Mouse (Mus musculus): Measurements from ENCODE around the gene Map3k21. TPM values are rescaled to one million over a fixed set of nuclear protein-coding genes. Genes with fewer than 3 reads are reported as not detected.

Map3k21 gene
- total RNA-seq, 2 experiments from 2014 or later: 1.9 to 2.9 TPM

DNA sequence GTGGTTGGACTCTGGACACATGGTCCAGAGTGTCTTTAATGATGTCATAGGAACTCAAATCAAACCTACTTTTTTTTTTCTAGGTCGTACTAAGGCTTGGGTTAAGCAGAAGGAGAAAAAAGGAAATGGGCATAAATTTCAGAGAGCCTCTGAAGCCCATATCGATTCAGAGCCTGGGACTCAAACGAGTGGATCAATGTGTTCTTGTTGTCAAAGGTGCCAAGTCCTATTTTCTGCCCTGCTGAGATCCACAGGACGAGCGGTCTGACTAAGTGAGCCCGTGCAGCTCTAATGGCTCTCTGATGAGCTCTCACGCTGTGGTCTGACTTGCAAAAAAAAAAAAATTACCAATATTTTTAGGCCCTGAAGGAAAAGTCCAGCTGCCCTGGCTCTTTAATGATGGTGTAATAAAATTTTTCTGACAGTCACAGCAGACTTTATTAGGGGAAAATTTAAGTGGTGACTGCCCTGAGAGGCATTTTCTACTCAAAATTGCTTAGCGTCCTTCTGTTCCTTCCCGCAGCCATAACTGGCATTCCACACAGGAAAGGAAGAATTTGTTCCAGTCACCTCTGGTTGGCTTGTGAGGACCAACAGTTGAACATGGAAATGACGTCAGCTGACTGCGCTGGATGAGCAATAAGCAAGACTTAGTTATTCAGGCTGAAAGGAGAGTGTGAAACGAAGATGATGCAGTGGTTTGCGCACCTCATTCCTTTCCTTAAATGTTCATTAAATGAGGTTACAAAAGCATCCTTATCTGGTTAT, 47.2 kb downstream of the Map3k21 start:
- DNase-seq (ENCODE audit: low spot score in 2 of 2): no peak
- intact Hi-C loops (cut with DNase I): loop anchor here (10.0 kb wide), 1 partner anchor 257 kb away; no protein-coding TSS in a partner anchor

DNA sequence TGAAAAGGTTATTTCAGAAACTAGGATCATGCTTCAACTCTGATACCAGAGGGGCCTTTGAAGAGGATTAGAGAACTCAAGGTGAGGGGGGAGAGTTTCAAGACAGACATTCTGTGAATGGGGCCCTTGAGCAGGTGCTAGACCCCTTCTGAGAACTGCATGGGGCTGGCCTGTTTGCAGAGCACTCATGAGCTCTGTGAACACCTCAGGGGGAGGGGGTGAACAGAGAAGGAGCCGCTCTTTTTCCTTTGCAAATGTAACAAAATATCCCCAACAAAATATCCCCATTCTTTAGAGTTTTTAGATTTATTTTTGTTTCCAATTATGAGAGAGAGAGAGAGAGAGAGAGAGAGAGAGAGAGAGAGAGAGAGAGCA, 47.7 kb downstream of the Map3k21 start:
- DNase-seq (ENCODE audit: low spot score in 2 of 2): no peak
- intact Hi-C loops (cut with DNase I): loop anchor here (10.0 kb wide), 1 partner anchor 257 kb away; no protein-coding TSS in a partner anchor

DNA sequence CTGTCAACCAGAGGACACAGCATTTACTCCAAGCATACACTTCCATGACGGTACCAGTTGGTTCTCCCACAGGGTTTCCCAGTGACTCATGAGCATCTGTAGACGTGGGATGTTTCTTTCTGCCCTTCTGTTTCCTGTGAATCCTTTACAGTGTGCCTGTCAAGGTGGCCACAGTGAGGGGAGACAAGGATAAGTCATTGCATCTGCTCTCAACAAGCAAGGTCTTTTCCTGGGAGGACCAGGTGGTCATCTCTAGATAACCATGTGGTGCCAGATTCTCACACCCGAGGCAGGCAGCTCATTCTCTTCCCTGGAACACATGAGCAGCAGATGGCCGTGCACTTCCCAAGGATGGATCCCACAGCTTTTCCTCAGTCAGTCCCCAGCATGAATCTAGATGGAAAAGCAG, 49.1 kb downstream of the Map3k21 start:
- peak; percentile 79 to 84 for DNase-seq (ENCODE audit: low spot score in 2 of 2)
- intact Hi-C loops (cut with DNase I): loop anchor here (1.0 to 10.0 kb wide), 3 partner anchors 12 to 255 kb away; no protein-coding TSS in a partner anchor

DNA sequence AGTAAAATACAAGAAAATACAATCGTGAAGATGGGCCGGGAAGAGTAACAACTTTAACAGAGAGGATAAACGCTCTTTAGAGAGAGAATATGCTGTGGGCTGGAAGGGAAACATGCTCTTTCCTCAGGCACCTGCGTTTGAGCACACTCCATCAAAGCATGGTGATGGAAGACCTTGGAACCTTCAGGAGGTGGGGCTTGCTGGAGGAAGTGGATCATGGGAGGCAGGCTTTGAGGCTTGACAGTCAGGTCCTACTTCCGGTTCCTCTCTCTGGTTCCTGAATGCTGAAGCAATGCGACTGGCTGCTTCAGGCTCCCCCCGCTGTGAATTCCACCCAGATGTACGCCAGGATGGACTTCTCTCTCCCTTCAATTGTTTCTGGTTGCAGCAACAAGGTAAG, 49.8 kb downstream of the Map3k21 start:
- peak in 1 of 2 experiments; percentile 28 for DNase-seq (ENCODE audit: low spot score in 2 of 2)

DNA sequence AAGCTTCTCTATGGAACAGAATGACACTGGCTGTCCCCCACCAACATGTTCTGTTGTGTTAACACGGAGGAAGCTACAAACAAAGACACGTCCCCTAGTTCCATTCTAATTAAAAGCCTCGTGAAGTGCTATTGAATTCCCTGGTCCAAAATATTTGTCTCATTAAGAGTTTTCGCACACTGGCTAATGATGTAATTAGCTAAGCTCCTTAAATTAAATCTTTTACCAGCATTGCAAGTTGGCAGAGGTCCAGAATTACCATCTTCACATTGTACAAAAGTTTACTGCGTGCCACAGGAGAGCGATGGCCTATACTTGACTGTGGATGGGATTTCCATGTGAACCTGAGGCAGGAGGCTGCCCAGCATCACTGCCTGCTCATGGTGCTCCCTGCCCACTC, 51.5 kb downstream of the Map3k21 start:
- DNase-seq (ENCODE audit: low spot score in 2 of 2): no peak
- intact Hi-C loops (cut with DNase I): no loop called here

More for the DNA sequence above, 49.8 kb downstream of the Map3k21 start:
- intact Hi-C loops (cut with DNase I): no loop called here

DNA sequence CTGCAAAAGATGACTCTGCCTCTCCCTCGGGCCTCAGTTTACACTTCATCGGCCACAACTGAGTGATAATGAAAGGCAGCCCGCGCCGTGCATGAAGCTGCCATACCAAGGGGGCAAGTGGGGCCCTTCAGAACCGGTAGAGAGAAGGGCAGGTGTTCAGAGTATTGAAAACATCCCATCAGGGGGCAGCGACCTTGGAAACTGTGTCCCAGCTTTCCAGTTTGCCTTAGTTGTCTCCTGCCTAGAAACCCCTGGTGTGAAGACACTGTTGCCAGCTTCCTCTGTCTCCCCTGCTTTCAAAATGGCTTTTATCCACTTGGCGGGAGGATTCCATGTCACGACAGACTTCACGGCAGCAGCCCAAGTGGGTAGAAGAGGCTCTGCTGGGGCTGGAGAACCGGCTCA, 53.6 kb downstream of the Map3k21 start:
- peak; percentile 12 to 24 for DNase-seq (ENCODE audit: low spot score in 2 of 2)
- intact Hi-C loops (cut with DNase I): no loop called here

DNA sequence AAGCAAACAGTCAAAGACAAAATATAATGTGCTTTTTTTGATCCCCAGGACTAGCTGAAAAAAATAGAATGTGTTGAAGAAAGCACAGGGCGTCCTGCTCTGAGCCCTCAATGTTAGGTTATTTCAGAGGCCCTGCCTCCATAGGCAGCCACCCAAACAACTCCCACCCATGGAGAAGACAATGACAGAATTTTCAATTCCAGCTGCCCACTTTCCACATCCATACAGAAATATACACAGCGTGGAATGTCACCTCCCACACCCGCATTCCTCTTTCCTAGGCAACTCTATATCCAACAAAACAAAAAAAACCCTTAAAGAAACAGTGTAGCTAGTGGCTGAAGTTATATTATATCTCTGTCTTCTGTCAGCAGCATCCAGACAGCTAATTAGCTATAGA, 61.1 kb downstream of the Map3k21 start:
- intact Hi-C loops (cut with DNase I): loop anchor here (1.0 kb wide), 1 partner anchor 12 kb away; no protein-coding TSS in a partner anchor
- DNase-seq (ENCODE audit: low spot score in 2 of 2): peak; percentile 70 to 85

DNA sequence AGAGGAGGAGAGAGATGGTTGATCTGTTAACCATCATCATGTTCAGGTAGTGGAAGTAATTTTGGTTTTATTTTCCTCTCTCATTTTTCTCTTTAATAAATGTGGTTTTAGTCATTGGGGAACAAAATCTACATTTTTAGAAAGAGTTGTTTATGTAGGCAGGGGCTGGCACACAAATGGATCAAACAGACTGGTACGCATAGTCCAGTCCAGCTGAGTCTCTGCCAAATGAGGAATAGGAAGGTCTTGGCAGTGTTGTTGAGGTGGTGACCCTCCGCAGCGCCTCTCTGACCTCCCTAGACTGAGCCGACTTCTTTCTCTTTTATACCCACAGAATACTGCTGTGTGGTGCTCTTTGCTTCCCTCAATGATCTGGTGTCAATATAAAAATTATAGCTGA, 65.7 kb downstream of the Map3k21 start:
- DNase-seq (ENCODE audit: low spot score in 2 of 2): no peak
- intact Hi-C loops (cut with DNase I): no loop called here

DNA sequence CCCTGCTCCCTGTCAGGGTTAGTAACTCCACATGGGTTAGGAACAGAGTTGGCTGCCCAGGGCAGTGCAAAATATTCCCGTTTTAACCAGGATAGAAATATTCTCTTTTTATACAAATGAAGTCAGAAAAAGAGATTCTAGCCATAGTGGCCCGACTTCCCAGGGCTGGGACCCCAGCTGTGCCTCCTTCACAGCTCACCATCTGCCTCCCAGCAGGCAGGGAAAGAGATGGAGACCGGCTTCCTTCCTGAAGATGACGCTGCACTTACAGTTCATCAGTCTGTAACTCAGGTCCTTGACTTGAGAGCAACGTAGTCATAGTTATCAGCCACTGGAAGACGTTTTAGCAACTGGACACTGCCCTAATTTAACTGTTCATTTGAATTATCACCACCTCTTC, 70.6 kb downstream of the Map3k21 start:
- intact Hi-C loops (cut with DNase I): no loop called here
- no peak for DNase-seq (ENCODE audit: low spot score in 2 of 2)

DNA sequence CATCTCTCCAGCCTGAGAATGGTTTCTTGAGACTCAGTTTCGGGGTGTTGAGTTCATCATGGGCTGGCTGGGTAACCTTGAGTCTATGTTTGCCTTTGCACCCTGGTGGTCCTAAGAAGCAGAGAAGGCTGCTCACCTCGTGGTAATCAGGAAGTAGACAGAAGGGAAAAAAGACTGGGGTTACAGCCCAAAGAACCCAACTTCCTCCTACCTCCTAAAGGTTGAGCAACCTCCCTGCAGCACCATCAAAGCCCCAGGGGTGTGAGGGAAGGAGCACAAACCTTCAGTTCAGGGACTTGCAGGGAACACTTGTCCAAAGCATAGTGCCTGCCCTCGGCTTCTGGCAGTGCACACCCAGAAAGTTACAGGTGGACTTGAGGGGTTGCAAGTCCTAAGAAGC, 73.3 kb downstream of the Map3k21 start:
- DNase-seq (ENCODE audit: low spot score in 2 of 2): no peak
- intact Hi-C loops (cut with DNase I): no loop called here

DNA sequence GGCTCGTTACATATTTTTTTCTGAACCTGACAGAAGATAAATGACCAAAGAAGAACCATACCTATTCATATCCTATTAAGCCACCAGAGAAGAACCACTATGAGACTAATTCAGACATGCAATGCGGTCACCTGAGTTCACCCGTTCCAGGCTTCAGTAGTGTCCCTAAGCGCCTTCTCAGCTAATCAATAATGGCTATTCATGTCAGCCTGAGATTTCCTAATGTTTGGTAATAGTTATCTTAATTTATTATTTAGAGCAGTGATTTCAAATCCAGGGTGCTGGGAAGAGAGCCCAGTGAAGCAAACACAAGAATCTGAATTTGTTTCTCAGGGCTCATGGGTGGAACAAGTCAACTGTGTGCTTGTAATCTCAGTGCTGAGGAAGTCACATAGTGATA, 73.9 kb downstream of the Map3k21 start:
- no peak for DNase-seq (ENCODE audit: low spot score in 2 of 2)
- intact Hi-C loops (cut with DNase I): no loop called here

DNA sequence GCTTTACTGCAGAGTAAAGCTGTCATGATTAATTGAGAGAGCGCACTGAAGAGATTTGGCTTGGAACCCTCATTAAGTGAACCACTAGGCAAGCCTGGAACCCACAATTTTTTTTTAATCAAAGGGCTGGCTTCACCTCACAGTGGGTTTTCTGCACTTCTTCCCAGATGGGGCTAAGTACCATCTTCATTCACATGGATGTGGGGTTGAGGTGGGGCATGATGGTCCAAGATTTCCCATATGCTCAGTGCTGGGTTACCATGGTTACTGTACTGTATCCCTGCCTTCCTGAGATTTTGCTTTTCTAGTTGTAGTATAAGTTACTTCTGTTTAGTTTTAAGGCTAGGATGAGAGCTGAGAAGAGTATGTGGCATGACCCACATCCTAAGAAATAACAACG, 75.1 kb downstream of the Map3k21 start:
- intact Hi-C loops (cut with DNase I): no loop called here
- DNase-seq (ENCODE audit: low spot score in 2 of 2): no peak

DNA sequence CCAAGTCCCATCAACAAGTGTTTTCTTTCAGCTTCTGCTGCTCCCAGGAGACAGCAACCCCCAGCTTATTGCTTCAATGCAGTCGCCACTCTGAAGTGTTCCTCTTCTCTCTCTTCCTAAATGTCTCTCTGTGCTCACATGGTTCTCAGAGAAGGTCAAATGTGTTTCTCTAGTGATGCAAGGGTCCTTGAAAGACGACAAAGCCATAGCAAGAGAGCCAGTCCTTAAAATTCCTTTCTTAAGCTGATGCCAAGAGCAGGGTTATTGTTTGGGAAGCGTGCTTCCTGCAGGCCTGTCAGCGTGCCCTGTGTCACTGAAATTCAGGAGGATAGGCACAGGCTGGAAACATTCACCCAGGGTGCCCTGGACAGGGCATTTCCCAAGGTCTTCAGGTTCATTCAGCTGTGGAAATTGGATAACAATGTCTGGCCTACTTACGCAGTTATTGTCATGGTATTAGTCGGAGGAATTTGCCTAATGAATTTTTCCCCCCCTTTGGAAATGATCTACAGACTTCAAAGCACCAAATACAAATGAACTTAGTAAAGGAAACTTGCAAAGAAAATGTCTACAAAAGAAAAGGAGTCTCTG, 76.8 kb downstream of the Map3k21 start:
- no peak for DNase-seq (ENCODE audit: low spot score in 2 of 2)
- intact Hi-C loops (cut with DNase I): no loop called here

DNA sequence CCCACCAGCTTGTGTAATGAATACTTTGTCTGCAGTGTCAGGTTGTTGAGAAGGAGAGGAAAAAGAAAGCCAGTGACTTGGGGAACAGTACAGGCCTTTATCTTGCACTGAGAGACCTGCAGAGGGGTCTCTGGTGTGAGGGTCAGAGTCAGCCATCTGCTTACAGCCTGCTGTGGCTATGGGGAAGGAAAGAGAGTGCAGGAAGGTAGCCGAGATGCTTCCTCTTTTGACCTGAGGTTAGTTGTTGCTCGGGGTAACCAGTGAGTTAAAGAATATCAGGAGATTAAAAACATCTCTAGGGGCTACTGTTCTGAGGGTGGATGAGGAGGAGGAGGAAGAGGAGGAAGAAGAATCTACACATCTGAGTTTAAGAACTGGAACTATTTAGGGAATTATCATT, 77.7 kb downstream of the Map3k21 start:
- DNase-seq (ENCODE audit: low spot score in 2 of 2): no peak
- intact Hi-C loops (cut with DNase I): no loop called here

DNA sequence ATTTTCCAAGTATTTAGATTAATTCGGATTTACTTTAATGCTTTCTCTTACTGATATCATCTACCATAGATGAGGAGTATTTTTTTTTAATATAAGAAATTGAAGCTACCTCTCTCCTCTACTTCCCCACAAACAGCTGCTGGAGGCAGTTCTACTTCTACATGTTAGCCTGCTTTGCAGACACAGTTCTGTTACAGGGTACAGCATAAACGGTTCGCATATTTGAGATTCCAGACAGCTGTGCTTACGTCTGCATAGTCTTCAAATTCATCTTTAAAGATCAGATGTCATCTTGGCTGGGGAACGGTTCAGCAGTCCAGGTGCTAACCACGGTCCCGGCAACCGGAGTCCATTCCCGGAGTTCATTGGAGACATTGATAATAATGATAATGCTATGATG, 83.4 kb downstream of the Map3k21 start:
- intact Hi-C loops (cut with DNase I): no loop called here
- no peak for DNase-seq (ENCODE audit: low spot score in 2 of 2)

DNA sequence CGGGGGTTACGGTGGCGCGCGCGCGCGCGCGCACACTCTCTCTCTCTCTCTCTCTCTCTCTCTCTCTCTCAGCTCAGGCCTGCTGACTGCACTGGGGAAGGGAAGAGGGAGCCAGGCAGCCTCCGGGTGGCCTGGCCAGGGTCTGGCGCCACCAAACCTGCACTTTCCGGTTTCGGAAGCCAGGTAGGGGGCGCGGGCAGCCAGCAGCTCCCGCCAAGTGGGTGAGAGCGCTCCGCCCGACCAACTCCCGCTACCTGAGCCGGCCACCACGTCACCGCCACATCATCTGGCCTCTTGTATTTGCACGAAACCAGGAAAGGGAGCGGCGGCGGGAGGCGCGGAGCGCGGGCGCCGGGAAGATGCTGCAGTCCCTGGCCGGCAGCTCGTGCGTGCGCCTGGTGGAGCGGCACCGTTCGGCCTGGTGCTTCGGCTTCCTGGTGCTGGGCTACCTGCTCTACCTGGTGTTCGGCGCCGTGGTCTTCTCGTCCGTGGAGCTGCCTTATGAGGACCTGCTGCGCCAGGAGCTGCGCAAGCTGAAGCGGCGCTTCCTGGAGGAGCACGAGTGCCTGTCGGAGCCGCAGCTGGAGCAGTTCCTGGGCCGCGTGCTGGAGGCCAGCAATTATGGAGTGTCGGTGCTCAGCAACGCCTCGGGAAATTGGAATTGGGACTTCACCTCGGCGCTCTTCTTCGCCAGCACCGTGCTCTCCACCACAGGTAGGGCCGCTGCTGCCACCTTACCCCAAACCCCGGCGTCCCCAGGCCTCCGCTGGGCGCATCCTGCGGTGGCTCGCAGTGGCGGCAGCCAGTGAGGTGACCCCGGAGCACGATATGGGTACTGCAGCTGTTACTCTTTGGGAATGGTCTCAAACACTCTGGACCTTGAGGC, 85.1 kb downstream of the Map3k21 start, which contains the start of gene Kcnk1:
TSS of gene Kcnk1 (plus strand) at position 70 of the 886 bp plus-strand sequence.
- intact Hi-C loops (cut with DNase I): no loop called here
- DNase-seq (ENCODE audit: low spot score in 2 of 2): peak; percentile 85 to 89

DNA sequence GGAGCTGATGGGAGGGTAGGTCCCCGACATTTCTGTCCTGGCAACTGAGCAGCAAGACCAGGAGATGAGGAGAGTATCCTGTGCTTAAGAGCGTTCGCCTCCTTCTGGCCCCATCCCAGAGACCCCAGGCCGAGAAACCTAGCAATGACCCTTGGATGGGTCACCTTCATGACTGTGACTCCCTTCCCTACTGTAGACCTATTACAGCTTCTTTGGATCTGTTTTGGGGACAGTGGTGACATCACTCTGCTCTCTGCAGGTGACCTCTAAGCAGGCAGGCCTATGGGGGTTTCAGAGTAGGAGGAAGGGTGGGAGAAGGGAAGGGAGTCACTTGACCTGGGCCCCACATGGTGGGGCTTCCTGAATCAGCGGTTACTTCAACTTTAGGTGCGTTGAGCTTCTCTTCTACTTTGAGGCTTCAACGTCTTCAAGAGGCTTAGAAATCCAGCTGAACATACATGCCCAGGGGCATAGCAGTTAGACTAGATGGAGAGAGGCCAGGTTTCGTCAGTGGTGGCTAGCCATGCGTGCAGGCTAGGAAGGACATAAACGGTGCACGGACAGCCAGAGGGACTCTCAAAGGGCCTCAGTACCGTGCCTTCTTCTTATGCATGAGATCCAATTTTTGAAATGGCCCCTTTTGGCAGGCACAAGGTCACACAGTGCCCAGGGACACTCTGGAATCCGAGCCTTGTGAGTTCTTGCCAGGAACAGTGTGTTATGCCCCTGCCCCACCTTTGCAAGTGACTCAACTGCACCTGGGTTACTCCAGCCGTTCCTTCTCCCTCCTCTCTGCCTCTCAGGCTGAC, 86.0 kb downstream of the Map3k21 start:
- DNase-seq (ENCODE audit: low spot score in 2 of 2): peak; percentile 33 to 34
- intact Hi-C loops (cut with DNase I): no loop called here

DNA sequence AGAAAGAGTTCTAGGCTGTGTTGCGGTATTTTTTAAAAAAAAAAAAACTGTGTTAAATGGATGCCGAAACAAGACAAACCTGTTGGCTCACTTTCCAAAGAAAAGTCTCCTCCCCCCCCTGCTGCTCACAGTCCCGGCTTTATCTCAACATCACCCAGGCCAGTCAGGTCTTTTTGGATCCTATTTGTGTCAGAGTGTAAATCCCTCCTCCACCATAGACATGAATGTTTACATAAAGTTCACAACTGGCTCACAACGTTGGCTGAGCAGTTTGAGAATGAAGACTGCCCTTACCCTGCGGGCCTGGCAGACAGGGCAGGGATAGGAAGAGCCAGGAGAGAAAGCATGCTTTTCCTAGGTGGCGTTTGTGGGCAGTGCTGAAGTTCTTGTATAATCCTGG, 86.7 kb downstream of the Map3k21 start:
- intact Hi-C loops (cut with DNase I): no loop called here
- peak in 1 of 2 experiments; percentile 28 for DNase-seq (ENCODE audit: low spot score in 2 of 2)

Data from left cerebral cortex, postnatal 36 days (tissue).